Mouse (Mus musculus) neural tube, embryonic 10.5 days (tissue): Measurements from ENCODE around the gene Dock6.
A peak's percentile ranks its signal among the peaks of the same experiment; 100 is the strongest.

Source experiments
- DNase-seq: peaks from one replicate; pipeline ENCODE4 v3.0.0-alpha.2; 2017; ENCODE audit warnings: low spot score; ENCODE audit errors: extremely low spot score

Dock6 gene

GRCm38 (mm10) chr9:21847425-21847824, 5.0 kb downstream of the Dock6 start:
- no peak for DNase-seq

GRCm38 (mm10) chr9:21846755-21847341, 5.6 kb downstream of the Dock6 start:
- peak; percentile 50 for DNase-seq

- DNase-seq = no peak
Observed at GRCm38 (mm10) chr9:21845381-21846080, 6.9 kb downstream of the Dock6 start.

GRCm38 (mm10) chr9:21843086-21843485, 9.3 kb downstream of the Dock6 start:
- DNase-seq = no peak

- DNase-seq = no peak
Observed at GRCm38 (mm10) chr9:21842391-21842790, 10.0 kb downstream of the Dock6 start.

GRCm38 (mm10) chr9:21841340-21841739, 11.1 kb downstream of the Dock6 start:
- DNase-seq = no peak

- DNase-seq = peak; percentile 61
Observed at GRCm38 (mm10) chr9:21840115-21840787, 12.2 kb downstream of the Dock6 start.

GRCm38 (mm10) chr9:21837690-21838089, 14.7 kb downstream of the Dock6 start:
- no peak for DNase-seq

GRCm38 (mm10) chr9:21835258-21835912, 17.1 kb downstream of the Dock6 start, which contains the start of gene Angptl8:
TSS of gene Angptl8 (plus strand) at chr9:21835510.
- DNase-seq = no peak

- DNase-seq = no peak
Observed at GRCm38 (mm10) chr9:21831558-21832240, 20.7 kb downstream of the Dock6 start.

GRCm38 (mm10) chr9:21830936-21831335, 21.5 kb downstream of the Dock6 start:
- DNase-seq = no peak

- DNase-seq = no peak
Observed at GRCm38 (mm10) chr9:21830461-21830850, 22.0 kb downstream of the Dock6 start.

GRCm38 (mm10) chr9:21829834-21830460, 22.5 kb downstream of the Dock6 start:
- no peak for DNase-seq

- no peak for DNase-seq
Observed at GRCm38 (mm10) chr9:21824366-21824765, 28.1 kb downstream of the Dock6 start.

GRCm38 (mm10) chr9:21823957-21824356, 28.5 kb downstream of the Dock6 start:
- no peak for DNase-seq

- DNase-seq = no peak
Observed at GRCm38 (mm10) chr9:21822686-21823085, 29.7 kb downstream of the Dock6 start.

- DNase-seq = no peak
Observed at GRCm38 (mm10) chr9:21820183-21820582, 32.3 kb downstream of the Dock6 start.

- no peak for DNase-seq
Observed at GRCm38 (mm10) chr9:21819181-21819729, 33.2 kb downstream of the Dock6 start.

- no peak for DNase-seq
Observed at GRCm38 (mm10) chr9:21818561-21818960, 33.9 kb downstream of the Dock6 start.

- DNase-seq = no peak
Observed at GRCm38 (mm10) chr9:21818125-21818524, 34.3 kb downstream of the Dock6 start.
